Comparison of ENCODE assay signal across 12 mouse cellular contexts in the genomic region with DNA sequence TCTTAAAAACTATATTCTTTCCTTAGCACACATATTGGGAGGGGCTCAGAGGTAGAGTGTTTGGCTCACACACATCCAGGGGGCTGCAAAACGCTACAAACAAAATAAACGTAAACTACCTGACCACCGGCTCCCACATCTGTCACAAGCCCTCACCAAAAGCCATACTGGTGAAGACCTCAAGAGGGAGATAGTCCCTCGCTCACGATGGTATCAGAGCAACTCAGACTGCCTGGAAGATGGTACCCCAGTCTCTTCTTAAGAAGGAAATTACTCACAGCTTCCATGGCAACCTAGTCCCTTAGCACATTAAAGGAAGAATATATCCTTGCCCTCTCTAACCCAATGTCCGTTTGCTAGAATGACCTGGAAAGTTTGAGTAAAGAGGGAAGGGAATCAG. TPM values are rescaled to one million over a fixed set of nuclear protein-coding genes. Genes with fewer than 3 reads are reported as not detected.
DNase-seq lines count a peak whose midpoint lies in the region; TF ChIP-seq lines count a peak whose summit lies in the region.
"Had no signal": no experiment of that assay in that cellular context is flagged by ENCODE, and none has a peak within 500 bp of the region (broad histone marks: within the 10 kb centered on the region; RNA-seq: fewer than 3 reads in every experiment).

No protein-coding gene starts in this region.

- intact Hi-C loops in gastrocnemius, adult 2 months (cut with DNase I) = no loop called here

- H3K36me3 ChIP-seq in spleen, adult 2 months (ENCODE audit: control insufficient read depth, insufficient read depth, low read length) = peaks cover 15% of the 10 kb centered on the region
- H3K36me3 ChIP-seq: lung, embryonic 15.5 days had no signal

- no peak for TF ChIP-seq POLR2A in spleen, adult 2 months (IDR thresholded peaks at IDR 0.05; ENCODE audit: low read depth, low read length)

- H3K27ac ChIP-seq in gastrocnemius, adult 2 months = no peak overlapping the region
- H3K27ac ChIP-seq in spleen, adult 2 months (ENCODE audit: insufficient read depth, low read length) = no peak overlapping the region
- H3K27ac ChIP-seq: lung, embryonic 15.5 days had no signal

- H3K27me3 ChIP-seq in spleen, adult 2 months (ENCODE audit: control insufficient read depth, insufficient read depth, low read length) = no peaks in the 10 kb centered on the region

- TF ChIP-seq CTCF in gastrocnemius, adult 2 months (IDR thresholded peaks at IDR 0.05) = peak; percentile 5; the same call in 1 of the 2 replicates
- TF ChIP-seq CTCF in spleen, adult 2 months (IDR thresholded peaks at IDR 0.05; ENCODE audit: extremely low read depth, insufficient read depth, insufficient read length, insufficient replicate concordance) = peak; percentile 31; the same call in 1 of the 2 replicates

- WGBS in spleen, adult 2 months = 34% methylated on average over 6 of the region's 6 CpGs

- DNase-seq in gastrocnemius, adult 2 months = no peak
- DNase-seq in gastrocnemius, postnatal 25 days = no peak
- DNase-seq in spleen, adult 2 months (ENCODE audit: low read depth in 1 of 2, low spot score in 2 of 2) = no peak
- no peak for DNase-seq in spleen, postnatal 10 days (ENCODE audit: low spot score in 2 of 2)
- DNase-seq in induced T-regulatory cell, adult 2 months (ENCODE audit: low read depth) = peak; percentile 88
- DNase-seq in thymus, postnatal 25 days = peak; percentile 23
- no peak for DNase-seq in retina, embryonic 14.5 days (ENCODE audit: low spot score)
- no peak for DNase-seq in urinary bladder, postnatal 25 days (ENCODE audit: low spot score)
- DNase-seq: cerebellum, adult 8-10 months; heart, postnatal 36 days; kidney, adult 11 months had no signal

- no peak overlapping the region for H3K4me3 ChIP-seq in gastrocnemius, adult 2 months
- no peak overlapping the region; the same call in 1 of the 2 replicates for H3K4me3 ChIP-seq in spleen, adult 2 months (ENCODE audit: extremely low read depth, insufficient read depth, insufficient read length)
- H3K4me3 ChIP-seq: lung, embryonic 15.5 days had no signal

- H3K4me1 ChIP-seq in spleen, adult 2 months (ENCODE audit: control insufficient read depth, insufficient read depth, insufficient read length) = peaks cover 3% of the 10 kb centered on the region; the same call in 1 of the 2 replicates

RNA-seq across cellular contexts. Expression of gene Batf, which starts 1.4 kb away (rescaled TPM):
- under 1 TPM in 1 of 2 experiments, not detected in 1; 0.33 TPM for total RNA-seq in gastrocnemius, adult 2 months (2021)
- total RNA-seq in gastrocnemius, postnatal 25 days (2021) = under 1 TPM in 1 of 2 experiments, not detected in 1; 0.29 TPM
- 15.4 and 18.5 TPM in 2 replicates for polyA plus RNA-seq in spleen, adult 2 months (2012; rRNA removed)

RNA-seq across cellular contexts. Expression of gene Flvcr2, which starts 58.5 kb away (rescaled TPM):
- total RNA-seq in gastrocnemius, adult 2 months (2021) = under 1 TPM; 0.50 to 0.51 TPM
- total RNA-seq in gastrocnemius, postnatal 25 days (2021) = under 1 TPM; 0.74 to 0.86 TPM
- 0.40 and 0.60 TPM in 2 replicates for polyA plus RNA-seq in spleen, adult 2 months (2012; rRNA removed)

Comparison
In these comparisons a context has a peak if more than half of its experiments do, and no peak if none do; other contexts are left out.
1. DNase-seq: peak in induced T-regulatory cell, adult 2 months (single experiment) and thymus, postnatal 25 days (single experiment); none in gastrocnemius, adult 2 months (single experiment), gastrocnemius, postnatal 25 days (single experiment), spleen, adult 2 months (0 of 2), spleen, postnatal 10 days (0 of 2), retina, embryonic 14.5 days (single experiment) and urinary bladder, postnatal 25 days (single experiment).